Mouse (Mus musculus): ENCODE measurements around the gene Sox5.

GRCm38 (mm10) chr6:144119961-144120360, 661.8 kb downstream of the Sox5 start:
- TF ChIP-seq EP300 (IDR thresholded peaks at IDR 0.05; ENCODE audit: low read depth) (no peak), CTCF (IDR thresholded peaks at IDR 0.05; ENCODE audit: low read depth) (no peak)

Measured in liver, embryonic 14.5 days (tissue).